Mouse (Mus musculus) frontal cortex, postnatal 14 days (tissue): ENCODE measurements at regions not wholly inside any gene's neighbourhood (a gene's known extent, or its start where the extent isn't known, plus 50 kb on each side); places are given as distances from the start of the nearest gene placed in this dataset.
"Not testable (repeated sequence)": the region's sequence is repeated elsewhere in the genome, so short reads cannot be mapped to it uniquely, and the experiment has no call there.

Experiments used
- DNase-seq, 2 experiments: peaks; one replicate each; pipeline ENCODE4 v3.0.0; 2022; ENCODE audit warnings: low spot score in 2 of 2

DNA sequence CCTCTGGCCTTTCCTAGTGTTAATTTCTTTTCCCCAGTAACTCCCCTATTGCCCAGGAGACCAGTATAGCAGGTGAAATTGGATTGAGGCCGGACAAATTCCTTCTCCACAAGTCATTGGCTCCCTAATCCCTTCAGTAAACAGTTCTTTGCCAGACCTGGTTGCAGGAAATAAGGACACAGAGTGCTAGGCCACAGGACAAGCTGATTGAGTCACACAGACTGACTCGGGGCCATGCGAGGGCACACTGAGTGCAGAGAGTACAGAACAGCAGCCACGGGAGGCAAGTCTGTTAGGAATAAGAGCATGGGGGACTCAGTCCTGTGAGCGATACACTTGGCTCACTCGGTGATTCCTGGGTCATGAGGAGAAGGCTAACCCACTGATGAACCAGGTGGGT is 134.3 kb upstream of the Ajap1 start:
- no peak for DNase-seq

DNA sequence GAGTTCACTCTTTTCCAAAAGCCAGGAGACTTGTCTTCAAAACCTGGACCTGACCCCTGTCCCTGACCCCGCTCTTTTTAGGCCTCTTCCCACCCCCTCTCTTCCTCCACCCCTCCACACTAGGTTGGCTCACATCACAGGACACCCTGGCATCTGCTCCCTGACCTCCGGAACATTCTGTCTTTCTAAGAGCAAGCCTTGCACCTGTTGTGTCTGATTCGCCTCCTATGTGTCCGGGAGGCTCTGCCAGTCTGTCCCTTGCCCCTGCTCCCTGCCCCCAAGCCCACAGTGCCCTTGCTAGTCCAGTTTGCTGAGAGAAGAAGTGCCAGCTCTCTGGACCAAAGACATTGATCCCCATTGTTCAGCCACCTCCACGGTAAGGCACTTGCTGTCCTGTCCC is 138.3 kb upstream of the Ajap1 start:
- DNase-seq, result no peak

DNA sequence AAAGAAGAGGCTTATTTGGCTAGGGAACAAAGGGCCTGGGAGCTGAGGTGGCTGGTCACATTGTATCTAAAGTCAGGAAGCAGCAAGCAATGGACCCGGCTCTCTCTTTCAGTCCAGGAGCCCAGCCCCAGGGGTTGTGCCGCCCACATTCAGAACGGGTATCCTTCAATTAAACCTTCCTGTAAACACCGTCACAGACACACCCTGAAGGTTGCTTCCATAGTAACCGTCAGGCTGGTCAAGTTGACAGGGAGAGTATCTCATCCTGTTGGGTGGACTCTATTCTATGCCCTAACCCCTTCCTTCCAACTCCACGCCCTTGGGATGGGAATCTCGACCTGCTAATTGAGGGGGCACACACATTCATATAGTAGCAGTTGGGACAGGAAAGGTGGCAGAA is 148.6 kb upstream of the Ajap1 start:
- DNase-seq, result no peak

DNA sequence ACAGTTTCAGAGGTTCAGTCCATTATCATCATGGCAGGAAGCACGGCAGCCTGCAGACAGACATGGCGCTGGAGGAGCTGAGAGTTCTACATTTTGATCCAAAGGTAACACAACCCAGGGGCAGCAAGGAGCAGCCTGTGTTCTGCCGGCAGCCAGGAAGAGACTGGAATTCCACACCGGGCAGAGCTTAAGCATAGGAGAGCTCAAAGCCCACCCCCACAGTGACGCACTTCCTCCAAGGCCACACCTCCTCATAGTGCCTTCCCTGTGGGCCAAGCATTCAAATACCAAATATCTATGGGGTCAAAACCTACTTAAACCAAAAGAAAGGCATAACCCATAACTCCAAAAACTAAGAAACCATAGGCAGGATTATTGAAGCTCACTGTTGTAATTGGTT is 149.4 kb upstream of the Ajap1 start:
- no peak for DNase-seq

DNA sequence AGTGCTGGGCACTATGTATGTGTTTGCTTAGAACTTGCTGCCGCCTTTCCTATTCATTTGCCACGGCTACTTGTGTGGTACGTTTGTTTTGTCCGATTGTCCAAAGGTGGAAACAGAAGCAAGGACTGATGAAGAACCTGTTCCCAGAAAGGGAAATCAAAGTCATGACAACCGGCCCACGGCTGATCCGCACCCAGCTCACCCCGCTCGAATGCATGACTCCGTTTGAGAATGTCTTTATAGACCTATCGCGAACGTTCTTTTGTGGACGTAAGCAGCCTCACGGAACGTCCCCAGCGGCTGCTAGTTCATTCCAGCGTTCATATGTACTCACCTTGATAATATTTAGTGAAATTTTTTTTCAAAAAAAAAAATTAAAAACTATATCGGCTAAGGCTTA is 149.9 kb upstream of the Ajap1 start:
- no peak for DNase-seq

DNA sequence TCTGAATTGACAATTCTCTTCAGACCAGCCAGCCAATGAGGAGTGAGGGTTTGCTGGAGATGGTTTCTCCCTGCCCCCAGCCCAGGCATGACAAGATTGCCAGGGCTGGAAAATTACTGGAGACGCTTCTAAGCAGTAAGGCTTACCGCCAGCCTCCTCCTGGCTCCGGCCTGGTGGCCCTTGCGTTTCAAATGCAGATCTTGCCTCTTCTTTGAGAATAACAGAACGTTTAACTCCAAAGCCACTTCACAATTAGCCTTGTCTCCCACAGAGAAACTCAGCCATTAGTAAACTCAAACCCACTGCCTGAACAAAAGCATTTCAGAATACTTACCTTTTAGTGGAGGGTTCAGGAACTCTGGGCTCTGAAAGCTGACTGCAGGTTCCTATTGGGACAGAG is 150.6 kb upstream of the Ajap1 start:
- no peak for DNase-seq

DNA sequence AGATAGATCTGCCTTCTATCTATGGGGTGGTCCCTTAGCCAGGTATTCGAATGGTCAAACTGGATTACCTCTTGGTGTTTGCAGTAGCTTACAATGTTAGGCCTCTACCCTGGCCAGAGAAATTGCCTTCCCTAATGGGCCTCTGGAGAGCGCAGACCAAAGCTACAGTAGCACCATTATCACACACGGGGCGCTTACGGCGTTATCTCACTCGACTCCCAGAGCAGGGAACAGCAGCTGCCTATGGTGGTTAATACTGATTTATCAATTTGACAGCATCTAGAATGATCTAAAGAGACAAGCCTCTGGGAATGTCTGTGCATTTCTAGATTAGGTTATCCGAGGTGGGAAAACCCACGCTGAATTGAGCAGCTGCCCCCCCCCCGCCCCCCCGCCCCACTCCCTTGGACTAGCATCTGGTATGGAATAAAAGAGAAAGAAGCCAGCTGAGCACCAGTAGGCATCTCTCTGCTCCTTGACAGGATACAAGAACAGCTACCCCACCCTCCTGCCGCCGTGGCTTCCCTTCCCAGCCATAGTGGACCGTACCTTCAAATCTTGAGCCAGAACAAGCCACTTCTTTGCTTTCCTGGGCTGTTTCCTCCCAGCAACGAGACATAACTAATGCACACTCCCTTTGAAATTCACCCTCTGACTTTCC is 151.7 kb upstream of the Ajap1 start:
- no peak for DNase-seq

DNA sequence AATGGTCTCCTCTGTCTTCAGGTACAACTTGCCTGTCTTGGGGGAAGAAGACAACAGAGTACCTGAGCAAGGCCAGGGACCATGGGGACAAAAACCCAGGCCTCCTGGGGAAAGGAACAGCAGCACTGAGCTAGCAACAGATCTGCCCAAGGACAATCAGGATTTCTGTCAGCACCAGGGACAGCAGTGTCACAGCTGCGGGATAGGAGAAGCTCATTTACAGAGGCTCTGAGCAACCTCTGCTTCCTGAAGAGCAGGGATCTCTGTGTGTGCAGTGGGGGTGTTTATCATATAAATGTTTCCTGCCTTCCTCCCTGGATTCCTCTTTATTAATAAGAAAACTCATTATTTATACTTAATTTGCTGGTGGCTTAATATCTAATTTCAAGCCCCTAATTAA is 155.4 kb upstream of the Ajap1 start:
- DNase-seq, result no peak

DNA sequence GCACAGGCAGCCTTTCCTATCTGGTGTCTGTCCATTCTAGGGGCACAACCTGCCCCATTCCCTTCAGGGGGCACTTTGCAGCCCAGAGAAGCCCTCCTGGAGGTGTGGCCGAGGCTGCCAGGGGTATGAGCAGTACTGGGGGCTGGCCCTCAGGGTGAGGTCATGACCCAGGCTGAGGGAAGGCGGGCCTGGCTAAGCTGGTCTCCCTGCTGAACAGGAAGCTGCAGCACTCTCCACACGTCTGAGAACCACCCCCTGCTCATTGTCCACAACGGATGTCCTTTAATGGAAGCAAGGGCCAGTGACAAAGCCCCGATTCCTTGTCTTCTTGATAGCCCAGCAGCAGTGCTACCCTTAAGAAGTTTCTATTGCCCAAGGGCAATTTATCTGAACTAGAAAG is 169.2 kb upstream of the Ajap1 start:
- no peak for DNase-seq

DNA sequence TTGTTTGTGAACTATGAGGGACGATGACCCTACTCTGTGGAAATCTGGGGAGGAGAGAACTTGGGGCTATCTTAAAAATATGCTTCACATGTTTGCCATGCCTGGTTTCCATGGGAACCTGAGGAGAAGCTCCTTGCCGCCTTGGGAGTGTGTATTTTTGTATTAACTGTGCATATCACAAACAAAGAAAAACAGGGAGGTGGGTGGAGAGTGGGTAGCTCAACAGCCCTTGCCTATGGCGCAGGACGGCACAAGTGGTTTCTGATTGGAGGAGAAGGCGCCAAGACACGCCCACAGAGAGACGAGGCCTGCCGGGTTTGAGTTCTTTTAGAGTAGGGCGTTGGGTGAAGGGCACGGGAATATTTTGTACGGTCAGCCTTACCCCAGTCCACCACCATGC is 170.2 kb upstream of the Ajap1 start:
- peak; percentile 22 to 29 for DNase-seq

DNA sequence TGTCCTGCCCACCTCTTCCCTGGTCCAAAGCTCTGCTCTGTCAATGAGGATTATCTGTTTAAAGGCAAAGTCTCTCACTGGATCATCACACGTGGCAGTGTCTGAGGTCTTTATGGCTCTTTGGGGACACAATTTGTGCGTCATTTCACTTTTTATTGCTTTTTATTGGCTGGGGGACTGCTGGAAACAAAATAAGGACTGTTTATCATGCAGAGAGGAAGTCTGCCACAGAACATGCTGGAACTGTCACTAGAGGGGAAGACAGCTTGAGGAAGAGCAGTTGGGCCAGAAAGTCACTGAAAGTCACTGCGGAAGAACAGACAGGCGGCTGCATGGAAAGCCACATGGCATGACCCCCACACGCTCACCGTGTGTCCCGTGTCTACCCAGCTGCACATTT is 180.1 kb upstream of the Ajap1 start:
- DNase-seq, result no peak

DNA sequence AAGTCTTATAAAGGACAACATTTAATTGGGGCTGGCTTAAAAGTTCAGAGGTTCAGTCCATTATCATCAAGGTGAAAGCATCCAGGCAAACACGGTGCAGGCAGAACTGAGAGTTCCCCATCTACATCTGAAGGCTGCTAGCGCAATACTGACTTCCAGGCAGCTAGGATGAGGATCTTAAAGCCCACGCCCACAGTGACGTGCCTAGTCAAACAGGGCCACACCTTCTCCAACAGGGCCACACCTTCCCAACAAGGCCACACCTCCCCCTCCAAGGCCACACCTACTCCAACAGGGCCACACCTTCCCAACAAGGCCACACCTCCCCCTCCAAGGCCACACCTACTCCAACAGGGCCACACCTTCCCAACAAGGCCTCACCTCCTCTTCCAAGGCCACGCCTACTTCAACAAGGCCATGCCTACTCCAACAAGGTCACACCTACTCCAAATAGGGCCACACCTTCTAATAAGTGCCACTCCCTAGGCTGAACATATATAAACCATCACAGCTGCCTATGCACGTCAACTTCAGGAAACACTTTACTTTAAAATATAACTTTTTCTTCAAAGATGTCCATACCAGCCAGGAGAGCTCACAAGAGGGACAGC is 184.1 kb upstream of the Ajap1 start:
- DNase-seq, result not testable (repeated sequence)

DNA sequence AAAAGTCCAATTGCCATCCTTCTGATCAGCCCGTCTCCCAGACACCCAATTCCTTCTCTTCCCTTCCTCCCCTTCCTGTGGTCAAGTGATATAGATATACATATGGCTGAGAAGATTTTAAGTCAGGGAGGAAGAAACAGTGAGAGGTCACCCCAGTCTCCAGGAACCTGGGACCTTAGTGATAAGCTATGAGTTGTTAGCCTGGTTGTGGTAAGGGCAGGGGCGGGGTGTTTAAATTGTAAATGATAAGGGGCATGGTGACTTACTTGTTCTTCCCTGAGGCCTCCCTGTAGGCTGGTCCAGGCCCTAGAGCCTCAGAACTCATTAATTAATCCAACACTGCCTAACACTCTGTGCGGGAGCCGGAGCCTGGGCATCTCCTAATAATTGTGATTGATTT is 186.5 kb upstream of the Ajap1 start:
- DNase-seq, result no peak

DNA sequence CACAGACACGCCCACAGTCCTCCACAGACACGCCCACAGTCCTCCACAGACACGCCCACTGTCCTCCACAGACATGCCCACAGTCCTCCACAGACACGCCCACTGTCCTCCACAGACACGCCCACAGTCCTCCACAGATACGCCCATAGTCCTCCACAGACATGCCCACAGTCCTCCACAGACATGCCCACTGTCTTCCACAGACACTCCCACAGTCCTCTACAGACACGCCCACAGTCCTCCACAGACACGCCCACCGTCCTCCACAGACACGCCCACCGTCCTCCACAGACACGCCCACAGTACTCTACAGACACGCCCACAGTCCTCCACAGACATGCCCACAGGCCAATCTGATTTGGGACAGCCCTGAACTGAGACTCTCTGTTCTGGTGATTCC is 187.6 kb upstream of the Ajap1 start:
- no peak for DNase-seq

DNA sequence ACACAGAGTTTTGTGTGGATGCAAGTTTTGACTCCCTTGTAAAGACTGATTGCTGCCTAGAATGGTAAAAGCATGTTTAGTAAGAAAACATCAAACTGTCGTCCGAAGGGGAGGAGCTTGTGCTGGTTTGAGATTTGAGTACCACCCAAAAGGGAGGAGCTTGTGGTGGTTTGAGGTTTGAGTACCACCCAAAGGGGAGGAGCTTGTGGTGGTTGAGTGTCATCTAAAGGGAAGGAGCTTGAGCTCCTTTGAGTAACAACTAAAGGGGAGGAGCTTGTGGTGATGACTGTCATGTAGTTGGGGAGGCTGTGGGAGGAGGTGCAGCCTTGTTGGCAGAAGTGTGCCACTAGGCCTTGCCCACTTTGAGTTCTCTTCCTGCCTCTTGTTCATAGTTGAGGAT is 192.8 kb upstream of the Ajap1 start:
- DNase-seq, result no peak

DNA sequence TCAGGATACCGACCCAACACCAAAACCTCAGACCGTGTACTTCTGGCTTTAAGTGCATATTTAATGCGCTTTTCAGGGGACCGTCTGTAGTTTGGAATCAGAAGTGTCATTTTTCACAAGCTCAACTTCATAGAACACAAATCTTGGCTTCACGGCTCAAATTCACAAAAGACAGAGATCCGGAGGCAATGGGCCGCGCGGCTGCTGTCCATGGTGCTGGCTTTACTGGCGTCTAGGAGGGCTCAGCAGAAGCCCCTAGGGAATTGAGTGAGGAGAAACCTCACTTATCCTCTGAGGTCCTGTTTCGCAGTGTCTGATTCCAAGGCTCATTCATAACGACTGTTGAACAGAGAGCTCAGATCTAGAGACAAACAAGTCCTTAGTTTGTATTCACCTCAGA is 196.5 kb upstream of the Ajap1 start:
- no peak for DNase-seq

DNA sequence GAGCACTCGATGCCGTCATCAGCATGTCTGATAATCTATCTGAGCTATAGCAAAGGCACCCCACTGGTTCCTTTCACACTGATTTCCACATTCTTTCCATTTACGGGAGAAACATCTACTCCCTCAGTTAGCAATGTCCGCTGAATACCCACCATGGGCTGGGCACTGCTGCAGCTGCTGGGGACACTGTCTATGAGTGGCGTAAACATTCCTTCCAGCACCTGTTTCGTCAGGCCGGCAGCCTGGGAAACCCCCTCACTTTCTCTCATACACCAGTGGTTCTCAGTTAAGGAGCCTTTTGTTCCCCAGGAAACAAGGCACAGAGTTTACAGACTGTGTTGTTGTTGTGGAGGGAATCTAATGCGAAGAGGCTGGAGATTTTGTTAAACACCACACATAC is 205.8 kb upstream of the Ajap1 start:
- DNase-seq, result no peak

DNA sequence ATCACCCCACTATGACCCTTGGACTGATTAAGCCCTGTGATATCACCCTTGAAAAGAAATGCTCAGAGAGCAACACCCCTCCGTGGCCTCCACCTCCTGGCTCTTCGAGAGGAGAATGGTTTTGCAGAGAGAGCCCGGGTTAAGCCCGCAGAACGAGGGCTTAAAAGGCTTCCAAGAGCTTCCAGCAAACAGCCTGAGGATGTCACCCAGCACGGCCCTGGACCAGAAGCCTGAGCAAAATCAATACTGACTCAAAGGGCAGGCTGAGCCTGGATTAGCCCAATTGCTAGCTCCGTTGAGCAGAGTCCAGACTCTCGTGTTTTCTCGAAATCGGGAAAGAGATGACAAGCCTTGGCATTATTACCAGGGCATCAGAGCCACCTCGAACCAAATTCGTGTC is 211.3 kb upstream of the Ajap1 start:
- DNase-seq, result no peak

DNA sequence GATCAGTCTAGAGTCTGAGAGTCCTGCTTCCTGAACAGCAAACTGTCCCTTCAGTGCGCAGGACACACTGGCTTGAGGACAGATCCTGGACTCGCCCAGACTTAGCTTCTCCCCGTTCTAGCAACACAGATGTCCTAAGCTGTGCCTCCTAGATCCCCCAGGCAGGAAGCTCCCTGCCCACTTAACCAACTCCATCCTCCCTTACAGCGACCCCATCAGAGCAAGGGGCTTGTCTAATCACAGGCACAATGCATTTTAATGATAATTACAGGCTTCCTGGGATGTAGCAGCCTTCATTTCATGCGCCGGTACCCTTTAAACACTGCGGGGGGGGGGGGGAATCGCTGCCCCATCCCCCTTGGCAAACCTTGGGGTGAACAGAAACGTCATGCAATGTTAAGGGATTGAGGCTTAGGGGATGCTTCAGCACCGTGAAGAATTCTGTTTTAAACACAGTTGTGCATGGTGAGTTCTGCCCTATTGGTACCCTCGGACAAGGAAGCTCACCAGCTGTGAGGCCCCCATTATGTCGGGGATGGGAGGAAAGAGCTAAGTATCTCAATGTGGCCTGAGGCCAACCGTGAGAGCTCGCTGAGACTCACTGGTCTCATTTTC is 213.9 kb upstream of the Ajap1 start:
- DNase-seq, result no peak

DNA sequence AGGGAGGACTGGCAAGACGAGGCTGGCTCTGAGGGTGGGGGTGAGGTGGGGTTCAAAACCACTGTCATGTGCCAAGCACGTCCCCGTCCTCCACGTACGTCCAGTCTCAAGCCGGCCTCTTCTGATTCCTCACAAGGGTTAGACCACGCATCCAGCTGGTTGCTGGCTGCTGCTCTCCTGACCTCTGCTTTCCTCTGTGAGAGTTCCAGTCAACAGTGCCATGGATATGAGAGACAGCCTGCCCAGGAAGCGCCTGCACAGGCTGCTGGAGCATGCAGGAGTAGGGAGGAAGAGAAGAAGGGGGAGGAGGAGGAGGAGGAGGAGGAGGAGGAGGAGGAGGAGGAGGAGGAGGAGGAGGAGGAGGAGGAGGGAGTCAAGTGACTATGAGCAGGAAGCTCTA is 224.6 kb upstream of the Ajap1 start:
- DNase-seq, result no peak

DNA sequence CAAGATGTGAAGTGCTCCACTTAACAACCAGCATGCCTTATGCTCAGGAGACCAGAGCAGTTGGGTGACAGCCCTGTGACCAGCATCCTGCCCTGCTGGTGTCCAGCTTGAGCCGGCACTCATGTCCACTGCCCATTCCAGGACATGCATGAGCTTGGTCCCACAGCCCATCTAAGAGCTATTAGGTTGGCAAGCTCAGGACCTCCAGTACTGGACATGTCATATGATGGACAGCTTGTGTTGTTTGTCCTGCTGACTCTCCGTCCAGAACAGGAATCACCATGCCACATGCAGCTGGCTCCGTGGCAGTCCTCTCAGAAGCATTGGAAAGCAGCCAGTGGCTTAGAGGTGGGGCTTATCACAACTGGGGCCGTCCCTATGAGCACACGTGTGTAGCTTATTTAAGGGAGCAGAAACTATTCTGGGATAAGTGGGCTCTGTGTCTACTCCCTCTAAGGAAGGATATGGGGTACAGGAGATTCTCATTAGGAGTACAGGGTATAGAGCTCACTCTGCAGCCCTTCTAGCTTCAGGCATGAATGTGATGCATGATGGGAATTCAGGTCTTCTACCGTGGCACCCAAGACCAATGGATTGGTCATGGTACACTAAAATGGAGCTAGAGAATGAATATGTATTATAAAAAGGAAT is 232.5 kb upstream of the Ajap1 start:
- no peak for DNase-seq

DNA sequence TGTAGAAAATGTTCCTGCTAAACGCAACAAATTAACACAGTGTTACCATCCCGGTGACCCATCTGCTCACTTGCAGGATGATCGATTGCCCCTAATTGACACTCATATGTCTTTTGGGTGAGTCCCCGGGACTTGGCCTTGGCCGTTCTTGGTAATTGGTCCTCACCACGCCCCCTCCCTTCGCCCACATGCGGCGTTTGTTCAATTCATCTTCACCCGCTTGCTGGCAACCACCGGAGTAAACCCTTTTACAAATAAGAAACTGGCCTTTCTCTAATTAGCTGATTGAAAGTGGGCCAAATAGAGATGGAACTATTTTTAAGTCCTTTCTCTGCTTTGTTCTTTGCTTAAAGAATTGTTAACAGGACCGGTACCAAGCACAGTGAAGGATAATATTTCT is 234.7 kb upstream of the Ajap1 start:
- no peak for DNase-seq

DNA sequence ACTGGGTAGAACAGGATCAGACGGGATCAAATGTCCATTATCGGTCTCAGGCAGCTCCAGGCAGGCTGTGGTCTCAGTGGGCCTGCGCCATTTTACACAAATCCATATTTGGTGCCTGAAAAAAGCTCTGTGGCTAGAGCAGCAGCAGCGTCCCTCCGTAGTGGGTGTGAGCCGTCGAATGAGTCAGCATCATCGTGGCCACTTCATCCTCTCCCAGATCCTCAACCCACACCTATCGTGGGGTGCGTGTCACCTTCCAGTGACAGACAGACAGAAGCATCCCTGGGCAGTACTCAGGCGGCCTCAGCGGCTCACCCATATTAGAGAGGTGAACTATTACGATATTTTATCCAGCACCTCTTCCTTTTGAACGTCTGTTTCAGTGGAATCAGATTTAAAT is 233.0 kb upstream of the A430005L14Rik start:
- DNase-seq, result no peak
